Mouse (Mus musculus) Muller cell, postnatal 12 days (primary cell): ENCODE measurements around the gene Atp6v1d.

Source experiments
- DNase-seq: peaks from one replicate; pipeline ENCODE4 v3.0.0-alpha.2; 2015; ENCODE audit errors: inconsistent ontology term

The Atp6v1d gene

DNA sequence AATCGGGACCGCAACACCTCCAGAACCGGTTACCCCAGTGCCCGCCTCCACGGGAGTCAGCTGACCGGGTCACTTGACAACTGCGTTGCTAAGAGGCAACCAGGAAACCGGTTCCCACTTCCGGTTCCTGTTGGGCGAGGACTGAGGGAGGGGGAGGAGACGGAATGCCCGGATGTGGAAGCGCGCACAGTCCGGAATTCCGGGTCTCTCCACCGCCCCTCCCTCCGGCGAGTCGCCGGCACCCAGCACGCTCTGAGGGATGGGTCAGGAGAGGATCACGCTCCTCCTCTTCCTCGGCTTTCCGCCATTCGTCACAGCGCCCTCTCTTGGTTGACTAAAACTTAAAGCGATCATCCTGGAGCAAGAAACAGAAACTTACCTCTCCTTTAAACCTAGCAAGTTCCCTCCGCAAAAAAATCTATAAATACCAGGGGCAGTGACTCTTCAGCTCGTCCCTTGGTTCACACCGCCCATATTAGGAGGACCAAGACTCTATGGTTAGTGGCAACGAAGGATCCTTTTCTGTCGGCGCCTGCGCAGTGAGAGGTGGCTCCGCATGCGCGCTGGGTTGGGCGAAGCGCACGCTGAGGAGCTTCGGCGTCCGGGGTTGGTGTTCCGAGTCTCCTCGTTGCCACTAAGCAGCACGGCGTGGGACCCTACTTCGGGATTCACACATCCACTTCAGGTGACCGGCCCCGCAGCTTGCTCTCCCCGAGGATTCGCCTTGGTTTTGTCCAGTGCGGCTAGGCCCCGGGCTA, at the start of gene Atp6v1d, which contains the start of gene Eif2s1:
Gene Atp6v1d (minus strand): TSS at position 143 of the 758 bp plus-strand sequence.
Gene Eif2s1 (plus strand): TSS at position 324 of the 758 bp plus-strand sequence.
- peak; percentile 100 for DNase-seq

DNA sequence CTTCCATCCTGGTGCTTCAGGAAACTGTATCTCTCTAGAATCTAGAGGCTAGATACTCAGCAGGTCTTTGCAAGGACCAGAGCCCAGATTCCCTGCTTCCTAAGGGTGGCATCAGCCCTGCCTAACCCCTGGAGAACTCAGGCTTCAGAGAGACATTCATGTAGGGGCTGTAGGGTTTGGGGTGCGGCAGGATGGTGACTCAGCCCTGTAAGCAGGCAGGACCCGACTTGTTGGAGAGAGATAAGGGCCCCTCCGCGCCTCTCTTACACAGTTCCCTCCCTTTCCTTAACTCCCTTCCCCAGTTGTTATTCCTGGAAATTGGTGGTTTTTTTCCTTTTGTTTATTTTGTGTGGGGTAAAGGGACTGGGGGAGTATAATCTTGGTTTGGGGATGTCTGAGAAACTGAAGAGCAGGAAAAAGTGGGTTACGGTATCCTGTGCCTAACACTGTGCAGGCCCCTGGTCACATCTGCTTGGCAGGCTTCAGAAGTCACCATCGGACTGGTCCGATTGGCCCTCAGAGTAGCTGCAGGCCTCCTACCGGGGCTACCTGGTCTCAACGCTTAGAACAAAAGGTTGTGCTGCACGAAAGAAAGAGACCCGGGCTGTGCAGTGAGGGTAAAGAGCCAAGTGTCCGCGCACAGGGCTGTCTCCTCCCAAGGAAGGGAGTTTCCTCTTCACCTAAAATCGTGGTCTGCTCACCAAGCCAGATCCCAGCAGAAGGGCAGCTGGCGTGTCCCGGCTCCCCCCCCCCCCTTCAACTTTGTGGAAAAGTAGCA, 49.4 kb upstream of the Atp6v1d start:
- DNase-seq, result no peak

DNA sequence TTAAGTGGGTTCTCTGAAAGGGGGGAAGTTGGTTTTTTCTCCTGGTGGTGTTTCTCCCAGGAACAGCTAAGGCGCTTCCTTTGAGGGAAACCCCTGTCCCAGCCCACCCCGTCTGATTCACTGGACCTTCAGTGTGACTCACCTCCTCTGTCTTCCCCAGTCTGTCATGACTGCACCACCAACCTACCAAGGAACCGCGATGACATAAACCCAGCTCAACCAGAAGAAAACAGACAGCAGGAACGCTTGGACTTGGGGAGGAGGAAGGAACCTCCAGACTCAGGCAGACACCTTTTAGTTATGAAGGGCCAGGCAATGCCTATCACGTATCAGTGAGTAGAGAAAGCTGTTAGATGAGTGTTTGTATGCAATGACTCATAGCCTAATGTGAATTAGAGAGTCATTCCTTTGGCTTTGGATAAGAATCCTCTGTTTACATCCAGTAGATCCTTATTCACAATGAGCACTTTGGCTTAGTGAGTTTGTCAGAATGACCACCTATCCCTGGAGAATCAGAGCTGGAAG, 46.7 kb upstream of the Atp6v1d start:
- no peak for DNase-seq

DNA sequence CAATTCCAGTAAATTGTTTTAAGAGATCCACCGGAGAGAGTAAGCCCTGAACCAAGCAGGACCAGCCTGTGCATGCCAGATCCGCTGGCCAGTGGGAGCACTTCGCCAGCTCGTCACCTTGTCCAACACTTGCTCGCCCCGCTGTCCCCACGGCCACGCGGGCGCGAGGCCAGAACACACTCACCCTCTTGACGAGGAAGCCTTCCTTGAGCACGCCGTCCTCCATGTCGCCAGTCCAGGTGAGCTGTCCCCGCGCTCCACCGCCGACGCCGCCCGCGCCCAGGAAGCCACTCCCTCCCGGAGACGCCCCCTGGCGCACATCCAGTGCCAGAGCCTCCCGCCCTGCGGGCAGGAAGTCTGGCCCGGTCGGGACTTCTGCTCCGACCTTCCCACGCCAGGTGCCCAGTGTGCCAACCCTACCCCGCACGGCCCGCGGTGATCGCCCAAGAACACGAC, 45.3 kb upstream of the Atp6v1d start, which contains the start of gene Plek2:
Gene Plek2 (minus strand): TSS at position 258 of the 456 bp plus-strand sequence.
- peak; percentile 53 for DNase-seq

DNA sequence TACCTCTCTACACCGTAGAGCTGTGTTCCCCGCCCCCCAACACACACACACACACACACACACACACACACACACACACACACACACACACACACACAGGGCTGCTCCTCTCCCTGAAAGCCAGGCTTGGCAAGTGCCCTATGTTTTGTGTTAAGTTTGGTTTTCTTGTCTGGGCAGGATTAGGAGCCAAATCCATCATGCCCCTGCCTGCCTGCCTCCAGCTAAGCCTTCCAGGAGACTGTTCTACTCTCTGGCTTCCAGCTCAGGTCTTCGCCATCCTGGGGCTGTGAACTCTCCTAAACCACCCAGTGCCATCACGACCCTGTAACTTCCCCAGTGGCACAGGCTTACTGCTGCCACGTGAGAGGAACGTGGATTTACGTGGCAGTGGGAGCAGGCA, 43.1 kb upstream of the Atp6v1d start:
- DNase-seq, result no peak

DNA sequence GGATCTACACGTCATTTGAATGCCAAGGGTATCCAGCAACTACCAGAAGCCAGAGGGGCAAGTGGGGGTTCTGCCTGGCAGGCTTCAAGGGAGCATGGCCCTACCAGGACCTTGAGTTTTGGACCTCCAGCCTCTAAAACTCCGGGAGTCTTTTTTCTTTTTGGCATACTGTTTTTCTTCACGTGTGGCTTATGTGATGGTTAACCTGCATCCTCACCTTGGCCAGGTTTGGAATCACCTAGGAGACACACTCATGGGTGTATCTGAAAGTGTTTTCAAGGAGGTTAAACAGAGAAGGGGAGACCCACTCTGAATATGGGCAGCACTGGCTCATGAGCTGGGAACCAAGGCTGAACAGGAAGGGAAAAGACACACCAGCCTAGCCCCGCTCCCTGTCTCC, 41.9 kb upstream of the Atp6v1d start:
- no peak for DNase-seq

DNA sequence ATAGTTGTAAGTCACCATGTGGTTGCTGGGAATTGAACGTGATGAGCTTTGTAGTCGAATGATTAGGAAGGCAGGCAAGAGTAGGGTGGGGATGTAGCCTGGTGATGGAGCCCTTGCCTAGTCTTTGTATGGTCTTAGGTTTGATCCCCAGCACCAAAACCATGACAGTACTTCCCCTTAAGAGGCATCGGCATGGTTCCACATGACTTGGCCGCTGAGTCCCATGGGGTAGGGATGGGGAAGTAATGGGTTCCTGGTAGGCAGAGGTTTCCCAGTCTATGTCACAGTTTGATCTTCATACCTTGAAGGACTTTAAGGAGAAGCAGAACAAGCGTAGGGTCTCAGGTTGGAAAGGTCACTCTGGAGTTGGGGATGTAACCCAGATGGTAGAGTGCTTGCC, 40.0 kb upstream of the Atp6v1d start:
- DNase-seq, result no peak

DNA sequence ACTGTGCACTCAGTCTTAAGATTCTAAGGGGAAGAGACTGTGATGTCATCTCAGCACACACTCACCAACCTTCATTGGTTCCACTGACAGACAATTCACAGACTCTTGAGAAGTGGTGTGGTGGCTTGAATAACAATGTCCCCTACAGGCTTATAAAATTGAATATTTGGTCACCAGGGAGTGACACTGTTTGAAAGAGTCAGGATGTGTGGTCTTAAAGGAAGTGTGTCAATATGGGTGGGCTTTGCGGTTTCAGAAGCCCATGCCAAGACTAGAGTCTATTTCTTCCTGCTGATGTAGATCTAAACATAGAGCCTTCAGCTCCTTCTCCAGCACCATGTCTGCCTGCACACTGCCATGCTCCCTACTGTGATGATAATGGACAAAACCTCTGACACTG, 36.4 kb upstream of the Atp6v1d start:
- no peak for DNase-seq

DNA sequence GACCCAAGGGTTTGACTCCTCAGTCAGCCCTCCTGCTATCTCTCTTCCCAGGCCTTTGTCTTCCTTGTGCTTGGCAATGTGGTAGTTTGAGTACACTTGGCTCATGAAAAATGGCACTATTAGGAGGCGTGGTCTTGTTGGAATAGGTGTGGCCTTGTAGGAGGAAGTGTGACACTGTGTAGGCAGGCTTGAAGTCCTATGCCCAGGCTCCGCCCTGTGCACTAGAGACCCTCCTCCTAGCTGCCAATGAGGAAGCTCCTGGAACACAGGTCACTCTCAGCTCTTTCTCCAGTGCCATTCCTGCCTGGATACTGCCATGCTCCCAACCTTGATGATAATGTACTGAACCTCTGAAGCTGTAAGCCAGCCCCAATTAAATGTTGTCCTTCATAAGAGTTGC, 29.7 kb upstream of the Atp6v1d start:
- DNase-seq, result no peak

DNA sequence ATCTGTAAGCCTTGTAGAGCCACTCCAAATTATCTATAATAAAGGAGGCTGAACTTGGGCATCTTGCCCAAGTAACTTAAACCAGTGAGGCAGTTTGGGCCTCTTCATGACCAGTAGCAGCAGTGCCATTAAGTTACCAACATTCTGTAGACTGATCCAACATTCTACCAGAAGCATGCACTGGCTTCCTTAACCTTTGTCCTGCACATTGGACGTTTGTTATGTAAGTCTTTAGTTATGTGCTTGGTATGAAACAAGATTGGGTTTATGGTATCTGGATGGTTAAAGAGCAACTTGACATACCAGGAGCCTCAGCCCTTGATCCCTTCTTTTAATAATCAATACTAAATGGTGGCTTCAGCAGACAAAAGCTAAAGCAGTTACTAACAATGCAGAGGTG, 28.6 kb upstream of the Atp6v1d start:
- DNase-seq, result no peak

DNA sequence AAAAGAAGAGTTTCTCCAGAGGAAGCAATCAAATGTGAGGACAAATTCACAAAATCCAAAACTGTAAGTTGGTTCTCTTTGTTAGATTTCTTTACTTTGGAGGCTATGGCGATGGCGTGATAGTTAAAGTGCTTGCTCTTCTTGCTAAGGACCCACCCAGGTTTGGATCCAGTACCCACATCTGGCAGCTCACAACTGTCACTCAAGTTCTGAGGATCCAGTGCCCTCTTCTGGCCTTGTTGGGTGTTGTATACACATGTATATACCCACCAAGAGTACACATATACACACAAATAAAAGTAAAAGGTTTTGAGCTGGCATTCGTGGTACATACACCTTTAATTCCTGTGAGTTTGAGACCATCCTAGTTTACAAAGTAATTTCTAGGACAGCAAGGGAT, 13.1 kb upstream of the Atp6v1d start:
- DNase-seq, result no peak

DNA sequence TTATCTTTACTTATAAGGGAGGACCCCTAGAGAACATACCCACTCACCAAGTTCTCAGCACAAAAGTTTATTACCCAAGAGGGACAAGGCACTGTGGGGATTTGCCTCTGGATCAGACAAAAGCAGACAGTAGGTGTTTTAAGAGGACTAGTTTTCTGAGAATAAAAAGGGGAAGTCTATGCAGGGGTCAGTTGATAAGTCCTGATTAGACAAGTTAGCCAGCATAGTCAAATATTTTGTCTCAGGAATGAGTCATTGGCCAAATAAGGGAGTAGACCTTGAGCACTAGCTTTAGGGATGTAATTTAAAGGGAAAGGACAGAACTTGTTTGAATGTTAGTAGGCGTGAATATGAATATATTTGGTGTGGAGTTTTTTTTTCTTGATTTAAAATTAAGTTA, 6.7 kb upstream of the Atp6v1d start:
- DNase-seq, result peak; percentile 7

DNA sequence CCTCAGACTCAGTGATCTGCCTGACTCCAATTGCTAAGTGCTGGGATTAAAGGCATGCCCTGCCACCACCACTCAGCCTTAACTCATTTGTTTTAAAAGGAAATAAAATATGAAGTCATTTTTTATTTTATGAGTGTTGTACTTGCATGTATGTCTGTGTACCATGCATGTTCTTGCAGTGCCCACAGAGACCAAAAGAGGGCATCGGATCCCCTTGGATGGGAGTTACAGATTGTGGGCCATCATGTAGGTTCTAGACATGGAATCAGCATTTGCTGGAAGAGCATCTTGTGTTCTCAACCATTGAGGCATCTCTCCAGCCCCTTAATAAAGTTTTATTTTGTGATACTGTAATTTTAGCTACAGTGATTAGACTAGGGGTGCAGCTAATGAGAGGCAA, 4.0 kb upstream of the Atp6v1d start:
- DNase-seq, result no peak

DNA sequence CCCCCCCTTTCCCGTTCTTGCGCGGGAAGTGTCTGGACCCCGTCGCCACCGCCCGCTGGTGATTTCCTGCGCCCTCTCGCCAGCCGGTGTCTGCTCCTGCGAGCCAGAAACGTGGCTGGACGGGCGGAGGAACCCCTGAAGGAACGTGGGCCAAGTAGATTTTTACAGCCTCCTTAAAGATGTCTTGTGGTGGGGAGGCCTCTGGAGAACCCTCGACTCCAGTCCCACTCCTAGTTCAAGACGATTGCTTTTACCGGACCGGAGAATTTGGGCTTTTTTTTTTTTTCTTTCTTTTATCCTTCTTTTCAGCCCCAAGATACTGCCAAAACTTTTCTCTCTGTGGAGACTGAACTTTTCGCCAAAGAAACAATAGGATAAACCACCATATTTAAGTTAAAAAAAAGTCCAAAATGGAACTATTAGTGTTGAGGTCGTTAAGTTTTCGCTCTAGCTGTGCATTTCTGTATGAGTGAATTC, 854 bp upstream of the Atp6v1d start:
- DNase-seq, result peak; percentile 43

DNA sequence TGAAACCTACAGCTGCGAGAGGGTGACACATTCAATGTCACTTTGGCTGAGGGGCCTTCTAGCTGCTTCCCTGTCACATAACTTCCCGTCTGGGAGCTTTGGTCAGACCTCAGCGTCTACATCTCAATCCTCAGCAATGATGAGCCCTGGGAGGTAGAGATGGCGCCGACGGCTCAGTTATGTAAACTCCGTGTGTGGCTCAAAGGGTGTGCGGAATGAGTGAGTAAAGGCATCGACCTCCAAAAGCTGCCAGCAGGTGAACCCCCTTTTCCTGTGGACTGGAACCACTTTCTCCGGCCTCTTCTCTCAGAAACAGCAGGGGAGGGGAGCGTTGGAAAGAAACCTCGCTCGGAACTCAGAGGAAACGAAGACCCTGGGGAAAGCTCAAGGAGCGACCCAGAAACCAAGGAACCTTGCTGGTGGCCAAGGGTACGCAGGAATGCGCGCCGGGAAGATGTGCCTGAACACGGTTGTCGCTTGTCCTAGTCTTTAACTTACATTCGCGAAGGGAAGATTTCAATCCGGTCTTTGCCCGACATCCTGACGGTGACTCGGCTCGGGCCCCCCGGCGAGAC, 430 bp downstream of the Atp6v1d start:
- DNase-seq, result no peak

DNA sequence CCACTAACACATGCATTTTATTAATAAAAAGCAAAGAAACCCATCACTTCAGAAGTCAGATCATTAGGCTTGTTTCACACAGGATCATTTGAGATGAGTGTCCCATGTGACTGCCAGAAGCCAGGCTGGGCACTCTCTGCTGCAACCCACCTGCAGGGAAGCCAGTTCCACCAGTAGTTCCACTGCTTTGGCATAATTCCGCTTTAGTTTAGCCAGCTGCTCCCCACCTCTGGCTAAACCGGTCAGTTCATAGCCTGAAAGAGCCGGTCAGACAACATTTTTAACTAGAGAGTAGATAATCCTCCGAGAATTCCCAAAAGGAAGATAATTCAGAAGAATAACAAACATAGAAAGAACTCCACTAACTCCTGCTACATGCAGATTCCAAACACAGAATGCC, 13.2 kb downstream of the Atp6v1d start:
- no peak for DNase-seq

DNA sequence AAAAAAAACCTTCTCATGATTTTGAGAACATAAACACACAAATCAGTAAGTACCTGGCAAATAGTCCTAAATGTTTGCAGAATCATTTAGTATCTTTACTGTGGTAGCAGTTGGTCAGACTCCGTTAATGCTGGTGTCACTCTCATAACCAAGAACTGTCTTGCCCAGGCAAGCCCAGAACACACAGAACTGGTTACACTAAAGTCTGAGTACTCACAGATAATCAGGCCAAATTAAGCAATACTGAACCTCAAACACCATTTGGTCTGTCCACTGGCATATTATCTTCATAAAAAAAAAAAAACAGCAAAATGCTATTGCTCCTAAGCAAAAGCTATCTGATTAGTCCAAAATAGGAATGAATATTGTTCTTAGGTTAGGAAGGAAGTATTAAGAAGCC, 19.0 kb downstream of the Atp6v1d start:
- DNase-seq, result no peak

DNA sequence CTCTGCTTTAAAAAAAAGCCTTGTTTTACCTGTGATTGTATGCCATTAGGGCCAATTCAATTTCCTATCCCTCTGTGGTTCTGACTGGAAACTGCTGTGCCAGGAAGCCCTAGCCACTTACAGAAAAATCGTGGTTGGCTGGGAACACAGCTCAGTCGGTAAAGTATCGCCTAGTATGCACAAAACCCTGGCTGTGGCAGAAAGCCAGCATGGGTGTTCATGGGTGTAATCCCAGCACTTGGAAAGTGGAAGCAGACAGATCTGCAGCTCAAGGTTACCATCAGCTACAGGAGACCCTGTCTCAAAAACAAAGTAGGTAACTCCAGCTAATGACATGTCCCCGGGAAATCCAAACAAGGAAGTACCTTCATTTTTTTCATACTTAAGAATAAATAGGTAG, 21.5 kb downstream of the Atp6v1d start:
- no peak for DNase-seq

DNA sequence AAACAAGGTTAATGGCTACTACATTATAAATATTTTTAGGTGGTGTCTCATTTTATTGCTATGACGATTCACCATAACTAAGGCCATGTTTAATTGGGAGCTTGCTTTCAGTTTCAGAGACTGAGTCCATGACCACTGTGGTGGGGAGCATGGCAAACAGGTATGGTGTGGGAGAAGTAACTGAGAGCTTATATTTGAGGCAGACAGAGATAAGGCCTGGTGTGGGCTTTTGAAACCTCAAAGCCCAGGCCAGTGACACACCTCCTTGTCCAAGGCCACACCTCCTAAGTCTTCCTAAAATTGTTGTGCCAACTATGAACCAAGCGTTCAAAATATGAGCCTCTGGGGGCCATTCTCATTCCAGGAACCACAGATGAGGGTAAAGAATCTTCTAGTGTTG, 26.9 kb downstream of the Atp6v1d start:
- no peak for DNase-seq

DNA sequence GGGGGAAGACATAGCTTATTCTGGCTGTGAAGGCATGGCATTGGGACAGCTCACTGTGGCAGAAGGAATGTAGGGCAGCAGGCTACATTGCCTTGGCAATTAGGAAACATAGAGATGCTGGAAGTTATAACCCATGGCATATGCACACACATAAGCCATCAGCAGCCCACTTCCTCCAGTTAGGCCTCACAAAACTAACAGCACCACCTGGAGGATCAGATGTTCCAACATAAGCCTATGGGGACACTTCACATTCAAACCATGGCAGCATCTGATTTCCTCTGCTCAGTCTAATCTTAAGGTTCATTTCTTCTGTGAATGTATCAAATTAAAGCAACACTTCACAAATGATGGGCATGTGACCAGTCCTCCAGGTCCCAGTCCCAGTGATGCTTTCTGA, 47.0 kb downstream of the Atp6v1d start:
- DNase-seq, result peak; percentile 13

DNA sequence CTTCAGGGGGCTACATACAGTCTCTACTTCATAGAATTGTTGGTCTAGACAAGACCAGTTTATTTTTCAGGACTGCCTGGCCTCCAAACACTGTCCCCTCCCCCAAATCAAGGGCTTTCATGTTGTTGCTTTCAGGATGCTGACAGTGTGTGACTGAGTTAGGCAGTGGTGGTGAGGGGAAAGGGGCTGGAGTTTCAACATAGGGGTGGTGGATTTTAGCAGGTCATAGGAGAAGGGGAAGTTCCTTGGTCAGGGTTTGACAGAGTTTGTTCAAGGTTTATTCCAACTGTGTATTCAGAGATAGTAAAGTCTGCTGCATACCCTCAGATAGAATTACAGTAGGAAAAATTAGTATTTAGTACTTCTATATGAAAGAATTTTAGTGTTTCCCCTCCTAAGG, 59.6 kb downstream of the Atp6v1d start:
- no peak for DNase-seq

DNA sequence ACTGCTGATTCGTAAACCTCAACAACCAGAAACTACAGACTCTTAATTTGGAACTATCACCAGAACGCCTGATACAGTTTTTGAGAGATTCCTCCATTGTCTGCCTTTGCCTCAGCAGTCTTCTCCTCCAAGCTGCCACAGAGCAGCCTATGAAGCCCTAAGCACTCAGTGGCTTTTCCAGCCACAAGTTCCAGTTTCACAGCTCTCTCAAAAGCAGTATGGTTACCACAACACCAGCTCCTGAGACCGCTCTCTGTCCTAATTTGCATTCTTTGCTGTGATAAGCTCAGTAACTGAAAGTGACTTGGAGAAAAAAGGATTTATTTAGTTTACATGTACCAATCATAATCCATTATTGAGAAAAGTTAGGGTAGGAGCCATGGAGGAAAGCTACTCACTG, 61.4 kb downstream of the Atp6v1d start:
- DNase-seq, result no peak
